Mouse (Mus musculus) left cerebral cortex, postnatal 25 days (tissue): ENCODE measurements at regions not wholly inside any gene's neighbourhood (a gene's known extent, or its start where the extent isn't known, plus 50 kb on each side); places are given as distances from the start of the nearest gene placed in this dataset.
A peak's percentile ranks its signal among the peaks of the same experiment; 100 is the strongest.

Experiments
- DNase-seq, 2 experiments: peaks; one replicate each; pipeline ENCODE4 v3.0.0; 2022; ENCODE audit warnings: low spot score in 2 of 2, mixed read lengths in 1 of 2
- intact Hi-C: fragments of 180-260 bp; cut with DNase I; formaldehyde crosslinking; loops from one replicate; pipeline ENCODE4 v1.15.1; 2025

- intact Hi-C loops: no loop called here
- DNase-seq: no peak
These were observed 333.5 kb downstream of the Fam49a start for GRCm38 (mm10) chr12:12595399-12595798.

- intact Hi-C loops: no loop called here
- no peak for DNase-seq
These were observed 332.6 kb downstream of the Fam49a start for GRCm38 (mm10) chr12:12594567-12594966.

GRCm38 (mm10) chr12:12593343-12593742 is 331.4 kb downstream of the Fam49a start:
- DNase-seq: no peak
- intact Hi-C loops: no loop called here

- intact Hi-C loops: no loop called here
- DNase-seq: peak in 1 of 2 experiments; percentile 10
These were observed 328.9 kb downstream of the Fam49a start for GRCm38 (mm10) chr12:12590753-12591291.

- no peak for DNase-seq
- intact Hi-C loops: no loop called here
These were observed 326.9 kb downstream of the Fam49a start for GRCm38 (mm10) chr12:12588771-12589370.

GRCm38 (mm10) chr12:12586436-12586835 is 324.5 kb downstream of the Fam49a start:
- DNase-seq: no peak
- intact Hi-C loops: no loop called here

- intact Hi-C loops: no loop called here
- no peak for DNase-seq
These were observed 319.6 kb downstream of the Fam49a start for GRCm38 (mm10) chr12:12581271-12582186.

GRCm38 (mm10) chr12:12580763-12581178 is 318.8 kb downstream of the Fam49a start:
- intact Hi-C loops: no loop called here
- no peak for DNase-seq

GRCm38 (mm10) chr12:12578278-12578677 is 316.3 kb downstream of the Fam49a start:
- intact Hi-C loops: no loop called here
- peak; percentile 6 to 42 for DNase-seq

- intact Hi-C loops: no loop called here
- DNase-seq: no peak
These were observed 308.8 kb downstream of the Fam49a start for GRCm38 (mm10) chr12:12570563-12571251.

GRCm38 (mm10) chr12:12567734-12568104 is 305.8 kb downstream of the Fam49a start:
- intact Hi-C loops: no loop called here
- no peak for DNase-seq

GRCm38 (mm10) chr12:12567058-12567733 is 305.3 kb downstream of the Fam49a start:
- peak in 1 of 2 experiments; percentile 20 for DNase-seq
- intact Hi-C loops: no loop called here

GRCm38 (mm10) chr12:12562267-12562666 is 300.3 kb downstream of the Fam49a start:
- intact Hi-C loops: no loop called here

GRCm38 (mm10) chr12:12551818-12552217 is 289.9 kb downstream of the Fam49a start:
- intact Hi-C loops: no loop called here
- DNase-seq: no peak

More at GRCm38 (mm10) chr12:12562267-12562666, 300.3 kb downstream of the Fam49a start:
- no peak for DNase-seq

- intact Hi-C loops: no loop called here
- DNase-seq: no peak
These were observed 287.7 kb downstream of the Fam49a start for GRCm38 (mm10) chr12:12549649-12550048.

GRCm38 (mm10) chr12:12548688-12549087 is 286.7 kb downstream of the Fam49a start:
- intact Hi-C loops: no loop called here
- no peak for DNase-seq

- no peak for DNase-seq
- intact Hi-C loops: no loop called here
These were observed 285.5 kb downstream of the Fam49a start for GRCm38 (mm10) chr12:12547477-12547876.

GRCm38 (mm10) chr12:12546372-12547031 is 284.6 kb downstream of the Fam49a start:
- intact Hi-C loops: no loop called here
- no peak for DNase-seq
